Mouse (Mus musculus): ENCODE measurements around the gene Esr2. TPM values are rescaled to one million over a fixed set of nuclear protein-coding genes. Genes with fewer than 3 reads are reported as not detected.
A peak's percentile ranks its signal among the peaks of the same experiment; 100 is the strongest.

Gene Esr2
- polyA plus RNA-seq, 1 experiment from 2014 or later, result 0.20 TPM

GRCm38 (mm10) chr12:76071935-76072849 lies 104.9 kb downstream of the Esr2 start:
- Histone ChIP-seq H3K4me1 (peaks cover 19% of the 10 kb centered on the region), H3K9me3 (no peaks in the 10 kb centered on the region), H3K4me3 (peak overlapping the region; percentile 52), H3K36me3 (peaks cover 45% of the 10 kb centered on the region), H3K27me3 (ENCODE audit: insufficient read depth, poor library complexity, severe bottlenecking) (no peaks in the 10 kb centered on the region), H3K27ac (peak overlapping the region; percentile 87)
- DNase-seq (ENCODE audit: low spot score), result no peak
- WGBS, result 4% methylated on average over 19 of the region's 19 CpGs

Other genes starting within 250 kb of the Esr2 start
- 0.06 and 0.07 TPM in 2 replicates for gene Tex21, start 69.5 kb upstream of the Esr2 start, polyA plus RNA-seq (2016; fragmentation: Nextera tagmentation; extraction: Ambion mirVana)
- 65.1 and 80.8 TPM in 2 replicates for gene Mthfd1, start 78.0 kb upstream of the Esr2 start, polyA plus RNA-seq (2016; fragmentation: Nextera tagmentation; extraction: Ambion mirVana)
- gene Akap5, start 147.6 kb upstream of the Esr2 start, polyA plus RNA-seq (2016; fragmentation: Nextera tagmentation; extraction: Ambion mirVana), result 9.5 and 12.3 TPM in 2 replicates
- gene Zbtb25, start 192.3 kb upstream of the Esr2 start, polyA plus RNA-seq (2016; fragmentation: Nextera tagmentation; extraction: Ambion mirVana), result 12.7 and 16.8 TPM in 2 replicates
- gene Zbtb1, start 193.0 kb upstream of the Esr2 start, polyA plus RNA-seq (2016; fragmentation: Nextera tagmentation; extraction: Ambion mirVana), result 8.9 and 10.2 TPM in 2 replicates
- gene Hspa2, start 226.9 kb upstream of the Esr2 start, polyA plus RNA-seq (2016; fragmentation: Nextera tagmentation; extraction: Ambion mirVana), result 14.4 and 24.4 TPM in 2 replicates
- gene Ppp1r36, start 240.3 kb upstream of the Esr2 start, polyA plus RNA-seq (2016; fragmentation: Nextera tagmentation; extraction: Ambion mirVana), result 1.8 and 3.0 TPM in 2 replicates

Data from heart, embryonic 10.5 days (tissue).